Mouse (Mus musculus) cerebellum, postnatal 4 days (tissue): ENCODE measurements around the gene Armc10.
"Not testable (repeated sequence)": the region's sequence is repeated elsewhere in the genome, so short reads cannot be mapped to it uniquely, and the experiment has no call there.

Experiments used
- DNase-seq, 2 experiments: peaks; one replicate each; pipeline ENCODE4 v3.0.0; 2022; ENCODE audit warnings: low spot score in 2 of 2, mixed read lengths in 1 of 2

Gene Armc10

GRCm38 (mm10) chr5:21702873-21703475 is 57.4 kb downstream of the Armc10 start:
- DNase-seq: no peak

GRCm38 (mm10) chr5:21703708-21704107 is 58.1 kb downstream of the Armc10 start:
- no peak for DNase-seq

GRCm38 (mm10) chr5:21706546-21706945 is 60.9 kb downstream of the Armc10 start:
- DNase-seq: no peak

GRCm38 (mm10) chr5:21708011-21708410 is 62.4 kb downstream of the Armc10 start:
- not testable (repeated sequence) for DNase-seq
